Mouse (Mus musculus) kidney, postnatal 10 days (tissue): ENCODE data around the gene Taok1.
"Not testable (repeated sequence)": the region's sequence is repeated elsewhere in the genome, so short reads cannot be mapped to it uniquely, and the experiment has no call there.

ENCODE experiments used
- DNase-seq: peaks from one replicate; pipeline ENCODE4 v3.0.0; 2021; ENCODE audit warnings: mixed read lengths

Gene Taok1

DNA sequence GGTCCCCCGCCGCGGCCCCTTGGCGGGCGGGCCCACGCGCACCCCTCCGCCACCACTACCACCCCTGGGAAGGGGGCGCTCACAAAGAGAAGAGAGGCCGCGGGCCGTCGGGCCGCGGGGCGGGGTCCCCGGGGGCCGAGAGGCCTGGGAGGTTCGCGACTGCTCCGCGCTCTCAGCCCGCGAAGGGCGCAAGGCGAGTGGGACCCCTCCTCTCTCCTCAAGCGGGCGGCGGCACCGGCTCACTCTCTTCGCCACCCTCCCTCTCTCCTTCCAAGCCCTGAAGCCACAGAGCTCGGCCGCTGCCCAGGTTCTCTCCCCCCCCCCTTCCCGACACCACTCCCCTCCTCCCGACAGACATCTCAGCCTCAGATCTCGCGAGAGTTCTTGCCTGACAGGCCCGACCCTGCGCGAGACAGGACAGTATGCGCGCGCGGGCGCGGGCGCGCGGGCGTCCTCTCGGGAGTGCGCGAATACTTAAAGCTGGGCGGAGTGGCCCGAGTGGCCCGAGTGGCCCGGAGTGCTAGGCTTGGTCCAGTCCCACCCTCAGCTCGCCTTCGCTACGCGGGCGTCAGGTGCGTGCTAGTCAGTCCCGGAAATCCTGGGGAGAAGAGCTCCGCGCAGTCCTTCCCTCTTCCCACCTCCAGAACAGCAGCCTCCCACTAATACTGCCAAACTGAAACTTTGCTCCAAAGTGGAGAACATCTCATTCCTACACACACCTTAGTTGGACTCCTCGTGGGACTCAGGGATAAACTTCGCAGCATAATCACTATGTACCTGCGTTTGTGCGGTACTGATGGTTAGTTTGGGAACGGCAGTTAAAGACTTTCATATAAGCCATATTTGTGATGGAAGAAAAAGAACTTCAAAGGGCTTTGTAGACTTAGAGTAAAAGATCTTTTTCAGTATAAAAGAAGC lies at the start of gene Taok1:
Gene Taok1 (minus strand): TSS at position 278 of the 918 bp plus-strand sequence.
- DNase-seq, result peak; percentile 98

- not testable (repeated sequence) for DNase-seq
These were observed 46.0 kb upstream of the Taok1 start for GRCm38 (mm10) chr11:77653406-77654190.

GRCm38 (mm10) chr11:77652484-77652883 lies 44.9 kb upstream of the Taok1 start:
- no peak for DNase-seq

- DNase-seq, result no peak
These were observed 41.3 kb upstream of the Taok1 start for GRCm38 (mm10) chr11:77648878-77649277.

- no peak for DNase-seq
These were observed 37.9 kb upstream of the Taok1 start for GRCm38 (mm10) chr11:77645481-77645880.

- no peak for DNase-seq
These were observed 33.8 kb upstream of the Taok1 start for GRCm38 (mm10) chr11:77641390-77641789.

DNA sequence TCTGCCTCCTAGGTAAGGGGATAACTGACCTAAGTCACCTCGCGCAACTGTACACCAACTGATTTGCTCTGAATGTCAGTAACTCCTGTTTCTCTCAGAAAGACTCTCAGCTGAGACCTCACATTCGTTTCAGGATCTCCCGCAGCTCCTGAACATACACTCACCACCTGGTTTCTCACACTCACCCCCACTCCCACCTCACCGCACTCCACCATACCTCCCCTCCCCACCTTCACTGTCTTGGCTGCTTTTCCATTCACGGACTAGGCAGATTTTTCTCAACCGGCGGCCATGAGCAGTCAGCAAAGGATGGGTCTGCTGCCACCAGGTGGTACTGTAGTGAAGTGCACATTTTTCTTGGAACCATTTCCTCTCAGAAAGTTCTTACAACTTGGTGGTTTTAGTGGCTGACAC lies 22.6 kb upstream of the Taok1 start:
- DNase-seq, result peak; percentile 89

GRCm38 (mm10) chr11:77629476-77629875 lies 21.9 kb upstream of the Taok1 start:
- no peak for DNase-seq

DNA sequence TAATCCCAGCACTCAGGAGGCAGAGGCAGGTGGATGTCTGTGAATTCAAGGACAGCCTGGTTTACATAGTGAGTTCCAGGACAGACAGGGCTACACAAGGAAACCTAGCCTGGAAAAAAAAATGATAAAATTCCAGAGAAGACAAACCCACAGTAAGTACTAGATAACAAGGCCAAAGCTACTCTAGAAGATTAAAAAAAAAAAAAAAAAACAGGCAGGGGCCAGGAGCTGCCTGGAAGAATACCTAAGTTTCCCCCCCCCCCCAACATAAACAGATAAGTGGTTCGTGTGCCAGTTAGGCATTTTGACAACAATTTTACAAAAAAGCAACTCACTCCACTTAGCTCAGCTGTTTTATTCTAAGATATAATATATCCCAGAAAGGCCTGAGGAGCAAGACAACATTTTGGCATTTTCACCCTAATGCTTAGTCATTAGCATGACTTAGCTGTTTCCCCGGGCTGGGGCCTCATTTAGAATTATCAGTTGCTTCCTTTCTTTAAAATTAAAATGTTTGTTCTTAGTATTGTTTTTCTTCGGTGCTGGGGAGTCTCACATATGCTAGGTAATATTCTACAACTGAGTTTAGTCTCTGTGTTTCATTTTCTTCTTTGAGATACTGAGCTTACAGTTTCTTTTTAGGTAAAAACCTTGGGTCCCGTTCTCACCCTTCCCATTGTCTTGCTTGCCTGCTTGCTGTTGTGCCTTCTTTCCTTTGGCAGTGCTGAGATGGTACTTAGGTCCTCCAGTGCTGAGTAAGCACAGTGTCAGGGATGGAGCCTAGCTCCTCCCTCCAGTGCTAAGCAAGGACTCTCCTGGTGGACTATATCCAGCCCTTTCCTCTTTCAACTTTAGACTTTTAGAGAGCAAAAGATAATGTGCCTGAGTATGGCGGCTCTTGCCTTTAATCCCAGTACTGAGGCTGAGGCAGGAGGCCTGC lies 19.3 kb upstream of the Taok1 start:
- no peak for DNase-seq

DNA sequence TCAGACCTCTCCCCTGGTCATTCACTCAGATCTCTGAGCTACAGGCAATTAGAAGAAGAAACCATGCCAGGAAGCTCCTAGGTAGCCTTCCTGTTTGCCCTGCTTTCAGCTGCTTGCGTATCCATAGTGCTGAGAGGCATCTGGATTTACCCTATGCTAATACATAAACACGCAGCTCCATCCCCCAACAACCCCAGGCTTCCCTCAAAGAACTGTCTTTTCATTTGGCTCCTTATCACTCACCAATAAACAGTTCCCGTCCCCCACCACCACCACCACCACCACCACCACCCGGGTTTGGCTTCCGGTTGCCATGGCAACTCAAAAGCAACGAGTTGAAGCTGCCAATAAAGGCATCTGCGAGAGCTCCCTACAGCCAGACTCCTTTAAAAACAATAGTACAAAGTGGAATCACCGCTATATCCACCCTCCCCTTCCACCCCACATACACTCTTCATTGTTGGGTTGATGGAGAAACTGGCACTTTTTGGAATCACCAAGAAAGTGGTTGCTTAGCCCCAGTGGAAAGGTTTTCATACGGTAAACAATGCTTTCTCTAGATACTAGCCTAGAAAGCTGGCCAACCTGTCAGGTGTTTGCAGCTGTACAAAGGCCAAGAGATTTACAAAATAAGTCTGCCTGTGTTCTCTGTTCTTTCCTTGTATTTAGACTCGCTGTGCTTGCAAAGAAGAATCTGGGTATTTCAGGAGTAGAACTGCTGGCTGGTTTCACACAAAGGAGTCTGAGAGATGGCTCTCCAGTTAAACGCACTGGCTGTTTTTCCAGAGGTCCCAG lies 17.6 kb upstream of the Taok1 start:
- DNase-seq, result peak; percentile 47

- peak; percentile 62 for DNase-seq
These were observed 16.9 kb upstream of the Taok1 start for GRCm38 (mm10) chr11:77624441-77625060.

GRCm38 (mm10) chr11:77624002-77624401 lies 16.4 kb upstream of the Taok1 start:
- no peak for DNase-seq

DNA sequence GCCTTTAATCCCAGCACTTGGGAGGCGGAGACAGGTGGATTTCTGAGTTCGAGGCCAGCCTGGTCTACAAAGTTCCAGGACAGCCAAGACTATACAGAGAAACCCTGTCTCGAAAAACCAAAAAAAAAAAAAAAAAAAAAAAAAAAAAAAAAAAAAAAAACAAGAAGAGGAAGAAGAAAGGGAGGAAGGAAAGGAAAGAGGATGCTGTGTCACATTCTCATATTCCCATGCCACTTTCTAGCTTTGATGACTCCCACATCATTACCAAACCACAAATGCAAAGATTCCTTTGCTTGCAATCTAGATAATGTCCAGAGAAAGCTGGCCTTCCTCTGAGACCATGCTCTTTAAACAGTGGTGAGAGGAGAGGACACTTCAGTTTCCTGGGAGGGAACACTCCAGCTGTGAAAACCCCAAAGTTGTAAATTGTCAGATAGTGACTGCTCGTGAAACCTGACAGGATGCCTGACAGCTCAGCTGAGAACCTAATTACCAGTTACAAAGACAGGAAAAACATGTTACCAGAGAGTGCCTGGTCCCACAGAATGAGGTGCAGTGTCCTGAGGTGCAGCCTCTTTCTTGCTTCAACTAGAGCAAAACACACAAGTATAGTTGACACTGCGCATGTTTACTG lies 14.4 kb upstream of the Taok1 start:
- DNase-seq, result no peak

DNA sequence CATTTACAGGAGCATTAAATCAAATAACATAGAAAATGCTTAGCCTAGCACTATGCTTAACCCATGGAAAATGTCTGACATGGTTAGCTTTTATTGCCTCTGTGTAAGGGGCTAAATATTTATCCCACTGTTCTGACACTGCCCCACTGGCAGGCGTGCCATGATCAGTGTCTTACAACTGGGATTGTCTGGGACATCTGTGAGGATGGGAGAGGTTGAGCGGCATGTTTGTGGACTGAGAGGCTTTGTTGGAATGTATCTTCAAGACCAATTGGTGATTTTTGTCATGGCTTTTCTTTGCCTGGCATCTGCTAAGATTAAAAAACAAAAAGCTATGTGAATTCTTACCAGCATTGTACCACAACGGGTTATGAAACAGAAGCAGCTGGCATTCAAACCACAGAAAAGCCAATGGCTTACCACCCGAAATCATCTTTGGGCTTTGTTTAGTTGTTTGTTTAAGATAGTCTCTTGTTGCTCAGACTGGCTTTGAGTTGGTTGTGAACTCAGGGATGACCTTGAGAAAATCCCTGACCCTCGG lies 7.5 kb upstream of the Taok1 start:
- DNase-seq, result no peak

GRCm38 (mm10) chr11:77606835-77607537 lies 629 bp downstream of the Taok1 start:
- peak; percentile 67 for DNase-seq

DNA sequence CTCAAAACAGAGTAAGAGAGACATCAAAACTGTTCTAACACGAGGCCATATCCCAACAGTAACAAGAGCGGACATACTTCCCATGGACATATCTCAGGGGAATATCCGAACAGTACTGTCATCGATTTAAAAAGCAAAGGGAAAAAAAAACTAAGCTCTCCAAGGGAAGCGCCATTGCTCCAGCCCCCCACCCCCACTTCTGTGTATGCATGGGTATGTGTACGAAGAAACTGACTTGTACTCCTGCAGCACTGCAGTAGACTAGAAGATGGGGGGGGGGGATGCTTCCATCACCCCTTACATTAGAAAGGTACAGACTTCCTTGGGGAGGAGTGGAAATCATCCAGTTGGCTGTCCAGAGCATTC lies 1.2 kb downstream of the Taok1 start:
- peak; percentile 22 for DNase-seq

- no peak for DNase-seq
These were observed 10.3 kb downstream of the Taok1 start for GRCm38 (mm10) chr11:77597266-77597665.

- no peak for DNase-seq
These were observed 16.2 kb downstream of the Taok1 start for GRCm38 (mm10) chr11:77591388-77591787.

DNA sequence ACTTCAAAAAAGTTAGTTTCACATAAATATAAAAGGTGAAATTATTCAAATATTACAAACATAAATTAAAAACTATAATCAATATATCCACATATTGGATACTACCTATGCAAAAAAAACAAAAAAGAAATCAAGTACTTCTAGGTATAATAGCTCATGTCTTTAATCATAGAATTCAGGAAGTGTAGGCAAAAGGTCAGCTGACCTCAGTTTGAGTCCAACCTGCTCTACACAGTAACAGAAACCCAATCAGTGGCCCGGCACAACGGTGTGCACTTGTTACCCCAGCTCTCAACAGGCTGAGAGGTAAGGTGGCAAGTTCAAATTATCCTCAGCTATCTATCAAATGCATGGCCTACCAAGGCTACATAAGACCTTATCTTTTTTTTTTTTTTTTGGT lies 16.8 kb downstream of the Taok1 start:
- DNase-seq, result no peak

DNA sequence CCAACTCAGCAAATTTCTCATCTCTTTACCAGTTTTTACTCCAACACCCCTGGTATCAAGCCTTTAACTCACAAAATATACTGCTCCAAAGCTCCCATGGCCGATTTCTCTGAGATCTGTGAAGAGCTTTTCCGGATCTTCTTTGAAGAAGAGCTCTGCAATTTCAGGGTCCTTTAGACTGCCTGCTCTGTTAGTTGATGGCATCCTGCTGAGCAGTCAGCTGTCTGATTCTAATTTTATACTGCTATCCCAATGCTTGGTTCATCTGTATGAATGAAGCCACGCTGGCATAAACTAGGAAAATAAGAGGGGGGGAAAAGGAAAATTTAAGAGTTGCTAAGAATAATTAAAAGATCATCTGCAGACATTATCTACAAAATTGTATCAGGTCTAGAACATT lies 22.4 kb downstream of the Taok1 start:
- no peak for DNase-seq
